Mouse (Mus musculus) cerebellum, adult 11 months (tissue): ENCODE measurements around the gene Teddm3.
"Not testable (repeated sequence)": the region's sequence is repeated elsewhere in the genome, so short reads cannot be mapped to it uniquely, and the experiment has no call there.

ENCODE experiments used
- DNase-seq: peaks from one replicate; pipeline ENCODE4 v3.0.0; 2022

Gene Teddm3

GRCm38 (mm10) chr16:21149896-21150295 is 3.9 kb downstream of the Teddm3 start:
- no peak for DNase-seq

GRCm38 (mm10) chr16:21148451-21148850 is 5.3 kb downstream of the Teddm3 start:
- not testable (repeated sequence) for DNase-seq

DNA sequence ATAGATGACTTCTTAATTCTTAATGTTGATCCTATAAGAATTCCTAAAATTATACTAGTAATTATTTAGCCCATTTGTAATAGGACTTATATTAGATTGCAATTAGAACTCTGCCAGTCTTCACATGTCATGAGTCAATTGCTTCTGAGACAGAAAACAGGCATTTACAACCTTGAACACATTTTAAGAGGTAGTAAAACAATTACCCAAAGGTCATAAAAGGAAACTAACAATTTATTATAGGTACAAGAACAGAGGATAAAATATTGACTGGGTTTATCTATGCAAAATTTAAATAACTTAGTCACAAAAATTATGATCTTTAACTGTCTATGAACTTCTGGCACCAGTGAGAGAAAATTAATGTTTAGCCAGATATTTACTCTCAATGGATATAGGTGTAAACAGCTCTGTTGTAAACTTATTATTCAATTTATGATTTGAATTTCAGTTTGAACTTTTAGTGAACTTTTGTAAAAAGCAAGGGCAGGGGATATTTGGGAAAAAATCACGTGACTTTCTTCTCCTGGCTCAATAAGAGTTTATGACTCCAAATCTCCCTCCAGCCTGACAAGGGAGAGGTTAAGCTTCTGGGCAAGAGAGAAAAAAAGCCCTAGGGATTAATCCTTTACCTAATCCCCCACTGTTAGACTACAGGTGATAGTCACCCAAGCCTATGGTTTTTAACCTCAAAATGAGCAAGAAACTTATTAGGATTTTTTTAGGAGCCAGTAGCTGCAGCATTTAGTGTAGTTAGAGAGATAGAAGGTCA is 17.3 kb downstream of the Teddm3 start:
- DNase-seq, result no peak

DNA sequence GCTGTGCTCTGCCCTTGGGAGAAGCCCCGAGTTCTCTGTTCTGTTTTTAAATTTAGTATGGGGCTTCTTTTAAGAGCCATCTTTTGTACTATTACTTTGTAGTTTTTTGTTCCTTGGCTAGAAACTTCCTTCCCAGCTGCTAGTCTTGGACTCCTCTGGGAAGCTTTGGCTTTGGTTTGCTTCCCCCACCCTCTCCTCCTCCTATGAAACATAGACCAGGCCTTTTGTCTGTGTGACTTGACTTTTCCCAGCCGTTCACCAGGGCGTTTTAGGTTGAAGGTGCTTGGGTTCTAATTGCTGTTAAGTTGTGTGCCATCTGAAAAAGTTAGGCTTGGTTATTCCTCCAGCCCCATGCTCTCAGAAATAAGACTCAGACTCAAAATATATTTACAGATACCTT is 26.1 kb downstream of the Teddm3 start:
- not testable (repeated sequence) for DNase-seq

DNA sequence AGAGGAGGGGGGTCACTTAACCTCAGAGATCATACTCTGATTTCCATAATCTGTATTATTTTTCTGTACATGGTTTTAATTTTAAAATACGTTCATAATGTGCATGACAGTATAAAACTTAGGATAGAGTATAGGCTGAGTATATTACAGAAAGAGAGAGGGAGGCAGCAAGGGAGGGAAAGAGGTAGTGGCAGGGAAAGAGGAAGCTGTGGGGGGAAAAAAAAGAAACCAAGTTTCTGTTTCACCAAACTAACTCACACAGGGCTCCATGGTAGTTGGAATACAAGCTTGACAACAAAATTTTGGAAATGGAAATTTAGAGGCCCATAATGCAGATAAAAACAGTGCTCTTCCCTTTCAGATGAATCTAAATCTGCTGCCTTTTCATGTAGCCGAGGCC is 31.0 kb downstream of the Teddm3 start:
- DNase-seq, result not testable (repeated sequence)

- no peak for DNase-seq
Observed at GRCm38 (mm10) chr16:21116078-21116477, 37.7 kb downstream of the Teddm3 start.

DNA sequence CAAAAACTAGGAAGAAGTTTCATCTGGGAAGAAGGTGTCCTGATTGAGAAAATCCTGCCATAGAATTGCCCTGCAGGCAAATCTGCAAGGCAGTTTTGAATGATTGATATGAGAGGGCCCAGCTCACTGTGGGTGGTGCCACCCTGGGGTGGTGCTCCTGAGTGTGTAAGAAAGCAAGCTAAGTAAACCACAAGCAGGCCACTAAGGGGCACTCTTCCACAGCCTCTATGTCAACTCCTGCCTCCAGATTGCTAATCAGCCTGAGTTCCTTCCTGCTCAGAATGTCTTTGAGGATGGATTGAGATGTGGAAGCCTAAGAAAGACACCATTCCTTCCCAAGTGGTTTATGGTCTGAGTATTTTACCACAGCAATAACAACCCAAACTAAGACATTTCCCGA is 44.3 kb downstream of the Teddm3 start:
- no peak for DNase-seq
